In genomic region chr5:134231376-134231775, GRCm38 (mm10) we compare ENCODE assay signal across 11 mouse cellular contexts. TPM values are rescaled to one million over a fixed set of nuclear protein-coding genes. Genes with fewer than 3 reads are reported as not detected.
DNase-seq lines count a peak whose midpoint lies in the region; ATAC-seq and TF ChIP-seq lines count a peak whose summit lies in the region.
"Had no signal": no experiment of that assay in that cellular context is flagged by ENCODE, and none has a peak within 500 bp of the region (broad histone marks: within the 10 kb centered on the region; RNA-seq: fewer than 3 reads in every experiment).

No protein-coding gene starts in this region.

- in situ Hi-C loops in CH12.LX (cut with MboI; ENCODE audit: low pct_ligation_motif_present, low pct_unique_long_range_greater_than_20kb, low sequenced_read_pairs): no loop called here

- no peaks in the 10 kb centered on the region for H3K9me3 ChIP-seq in kidney, postnatal 0 days (replicated peaks; ENCODE audit: low read length)
- H3K9me3 ChIP-seq in CH12.LX (replicated peaks; ENCODE audit: low read length): no peaks in the 10 kb centered on the region
- H3K9me3 ChIP-seq: embryonic facial prominence, embryonic 13.5 days; intestine, embryonic 15.5 days; limb, embryonic 15.5 days had no signal

- no peak for DNase-seq in kidney, postnatal 0 days (ENCODE audit: low spot score)
- DNase-seq in kidney, adult 18-20 months: no peak
- DNase-seq in CH12.LX (ENCODE audit: extremely low read depth) (no peak), adipocyte (ENCODE audit: low spot score) (no peak)
- peak; percentile 51 for DNase-seq in lung, postnatal 10 days
- no peak for DNase-seq in ovary, postnatal 14 days (ENCODE audit: low spot score)
- DNase-seq in urinary bladder, postnatal 10 days (ENCODE audit: low spot score): no peak

- no peaks in the 10 kb centered on the region for H3K27me3 ChIP-seq in kidney, postnatal 0 days (ENCODE audit: insufficient read depth, low read length)
- no peaks in the 10 kb centered on the region for H3K27me3 ChIP-seq in CH12.LX (replicated peaks)
- H3K27me3 ChIP-seq: embryonic facial prominence, embryonic 13.5 days; intestine, embryonic 15.5 days; limb, embryonic 15.5 days had no signal

- peaks cover 6% of the 10 kb centered on the region; the same call in 1 of the 2 replicates for H3K79me2 ChIP-seq in CH12.LX (replicated peaks; ENCODE audit: control insufficient read depth, extremely low read depth, insufficient read depth, poor library complexity, severe bottlenecking)

- H3K36me3 ChIP-seq in kidney, postnatal 0 days (ENCODE audit: insufficient read depth, low read length): no peaks in the 10 kb centered on the region
- H3K36me3 ChIP-seq in CH12.LX (replicated peaks in 1 of 2; ENCODE audit: control insufficient read depth in 1 of 2, insufficient read depth in 1 of 2, low read length in 1 of 2): peaks cover 0 to 24% of the 10 kb centered on the region in 2 experiments

- no peak overlapping the region for H3K4me2 ChIP-seq in kidney, postnatal 0 days (ENCODE audit: low read length)
- H3K4me2 ChIP-seq in CH12.LX (ENCODE audit: insufficient read depth, low read depth, poor library complexity, severe bottlenecking): peak overlapping the region; percentile 64; the same call in 1 of the 2 replicates
- H3K4me2 ChIP-seq: embryonic facial prominence, embryonic 13.5 days; intestine, embryonic 15.5 days; limb, embryonic 15.5 days had no signal

- 0 out of 2 replicates have a peak overlapping the region, but pooled peaks have one; percentile 4 for H3K27ac ChIP-seq in kidney, postnatal 0 days
- H3K27ac ChIP-seq in CH12.LX (ENCODE audit: insufficient read depth, low read depth): peak overlapping the region; percentile 96
- H3K27ac ChIP-seq: embryonic facial prominence, embryonic 13.5 days; intestine, embryonic 15.5 days; limb, embryonic 15.5 days had no signal

- H3K9ac ChIP-seq in kidney, postnatal 0 days (ENCODE audit: low read depth, low read length): no peak overlapping the region
- H3K9ac ChIP-seq in CH12.LX (ENCODE audit: insufficient read depth, low read depth): no peak overlapping the region
- H3K9ac ChIP-seq: embryonic facial prominence, embryonic 13.5 days; intestine, embryonic 15.5 days; limb, embryonic 15.5 days had no signal

- no peak for TF ChIP-seq EP300 in CH12.LX (IDR thresholded peaks at IDR 0.05; ENCODE audit: low read length)

- H3K4me1 ChIP-seq in kidney, postnatal 0 days (replicated peaks; ENCODE audit: insufficient read depth, low read length): peaks cover 10% of the 10 kb centered on the region; the same call in 1 of the 2 replicates
- H3K4me1 ChIP-seq in CH12.LX (ENCODE audit: control insufficient read depth in 1 of 2, insufficient read depth in 2 of 2): peaks cover 39 to 57% of the 10 kb centered on the region in 2 experiments

- TF ChIP-seq RAD21 in CH12.LX (IDR thresholded peaks at IDR 0.05; ENCODE audit: low read depth, low read length): no peak

- no peak for ATAC-seq in kidney, postnatal 0 days (replicated peaks; ENCODE audit: low FRiP score, low read depth)
- ATAC-seq in granulocyte monocyte progenitor cell, adult 5-6 weeks (replicated peaks; ENCODE audit: poor library complexity, severe bottlenecking): peak; percentile 34

- 66% methylated on average over 5 of the region's 5 CpGs for WGBS in kidney, postnatal 0 days

- dilution Hi-C loops in CH12.LX (cut with MboI; ENCODE audit: extremely low pct_ligation_motif_present, extremely low pct_unique_long_range_greater_than_20kb, low sequenced_read_pairs): no loop called here

- peak; percentile 16 for TF ChIP-seq POLR2A in CH12.LX (IDR thresholded peaks at IDR 0.05; ENCODE audit: low read depth, low read length)

- TF ChIP-seq CTCF in kidney, postnatal 0 days (IDR thresholded peaks at IDR 0.05; ENCODE audit: low read depth): no peak
- no peak for TF ChIP-seq CTCF in CH12.LX (conservative IDR thresholded peaks at IDR 0.05 in 1 of 2, IDR thresholded peaks at IDR 0.05 in 1 of 2; ENCODE audit: low read depth in 2 of 2, low read length in 2 of 2)

- no peak overlapping the region for H3K4me3 ChIP-seq in kidney, postnatal 0 days (replicated peaks; ENCODE audit: low read depth, low read length)
- peak overlapping the region in 1 of 3 experiments; percentile 15 for H3K4me3 ChIP-seq in CH12.LX (replicated peaks in 1 of 3; ENCODE audit: low read depth in 2 of 3, low read length in 2 of 3, poor library complexity in 1 of 3)
- H3K4me3 ChIP-seq: embryonic facial prominence, embryonic 13.5 days; intestine, embryonic 15.5 days; limb, embryonic 15.5 days had no signal

TF ChIP-seq in CH12.LX, 34 proteins besides CTCF, POLR2A, EP300 and RAD21:
- TF ChIP-seq MYC (IDR thresholded peaks at IDR 0.05; ENCODE audit: low read depth, low read length) (0 out of 2 replicates have a peak, but pooled peaks have one; percentile 12), ZMIZ1 (IDR thresholded peaks at IDR 0.05; ENCODE audit: low read depth, low read length) (no peak), CHD1 (IDR thresholded peaks at IDR 0.05; ENCODE audit: low read depth, low read length) (no peak), ZKSCAN1 (IDR thresholded peaks at IDR 0.05; ENCODE audit: borderline replicate concordance, low read depth, low read length) (no peak), SMC3 (IDR thresholded peaks at IDR 0.05; ENCODE audit: low read depth, low read length) (no peak), POLR2AphosphoS2 (IDR thresholded peaks at IDR 0.05; ENCODE audit: low read depth, low read length) (no peak), TCF12 (IDR thresholded peaks at IDR 0.05; ENCODE audit: low read depth, low read length) (0 out of 2 replicates have a peak, but pooled peaks have one; percentile 17)
TF ChIP-seq in CH12.LX: peak in this region for 2.

RNA-seq across cellular contexts. Expression of gene Ncf1, which starts 2.0 kb away (rescaled TPM):
- polyA plus RNA-seq in kidney, postnatal 0 days (2015; fragmentation: Nextera tagmentation; extraction: Ambion mirVana): 2.4 and 2.9 TPM in 2 replicates
- 225 and 342 TPM in 2 replicates for total RNA-seq in CH12.LX (2012; rRNA removed)
- total RNA-seq in CH12.LX (2014; rRNA removed): 263 and 287 TPM in 2 replicates
- 299 and 302 TPM in 2 replicates for polyA plus RNA-seq in CH12.LX (2012; ENCODE audit: insufficient read length, low read depth)
- total RNA-seq in granulocyte monocyte progenitor cell, adult 5-6 weeks (2014; fragmentation: Nextera tagmentation): 163 and 170 TPM in 2 replicates
- 165 and 177 TPM in 2 replicates for total RNA-seq in granulocyte monocyte progenitor cell, adult 5-6 weeks (2017)

RNA-seq across cellular contexts. Expression of gene Gtf2ird2, which starts 47.6 kb away (rescaled TPM):
- polyA plus RNA-seq in kidney, postnatal 0 days (2015; fragmentation: Nextera tagmentation; extraction: Ambion mirVana): 6.1 and 6.9 TPM in 2 replicates
- total RNA-seq in CH12.LX (2012; rRNA removed): 4.4 and 4.7 TPM in 2 replicates
- 1.9 and 3.0 TPM in 2 replicates for total RNA-seq in CH12.LX (2014; rRNA removed)
- polyA plus RNA-seq in CH12.LX (2012; ENCODE audit: insufficient read length, low read depth): 6.8 and 9.7 TPM in 2 replicates
- total RNA-seq in granulocyte monocyte progenitor cell, adult 5-6 weeks (2014; fragmentation: Nextera tagmentation): 1.3 and 15.1 TPM in 2 replicates
- 3.9 and 5.0 TPM in 2 replicates for total RNA-seq in granulocyte monocyte progenitor cell, adult 5-6 weeks (2017)

RNA-seq across cellular contexts. Expression of gene Rcc1l, which starts 54.8 kb away (rescaled TPM):
- 32.1 and 33.4 TPM in 2 replicates for polyA plus RNA-seq in kidney, postnatal 0 days (2015; fragmentation: Nextera tagmentation; extraction: Ambion mirVana)
- total RNA-seq in CH12.LX (2012; rRNA removed): 42.3 and 42.7 TPM in 2 replicates
- total RNA-seq in CH12.LX (2014; rRNA removed): 24.6 and 25.4 TPM in 2 replicates
- 31.0 and 31.8 TPM in 2 replicates for polyA plus RNA-seq in CH12.LX (2012; ENCODE audit: insufficient read length, low read depth)
- 22.9 and 25.7 TPM in 2 replicates for total RNA-seq in granulocyte monocyte progenitor cell, adult 5-6 weeks (2014; fragmentation: Nextera tagmentation)
- 8.7 and 9.7 TPM in 2 replicates for total RNA-seq in granulocyte monocyte progenitor cell, adult 5-6 weeks (2017)
